Mouse (Mus musculus): Measurements from ENCODE around the gene Tubb5.

Tubb5 gene

GRCm38 (mm10) chr17:35825109-35825850 is 12.8 kb downstream of the Tubb5 start:
- DNase-seq (ENCODE audit: low read depth): no peak

DNA sequence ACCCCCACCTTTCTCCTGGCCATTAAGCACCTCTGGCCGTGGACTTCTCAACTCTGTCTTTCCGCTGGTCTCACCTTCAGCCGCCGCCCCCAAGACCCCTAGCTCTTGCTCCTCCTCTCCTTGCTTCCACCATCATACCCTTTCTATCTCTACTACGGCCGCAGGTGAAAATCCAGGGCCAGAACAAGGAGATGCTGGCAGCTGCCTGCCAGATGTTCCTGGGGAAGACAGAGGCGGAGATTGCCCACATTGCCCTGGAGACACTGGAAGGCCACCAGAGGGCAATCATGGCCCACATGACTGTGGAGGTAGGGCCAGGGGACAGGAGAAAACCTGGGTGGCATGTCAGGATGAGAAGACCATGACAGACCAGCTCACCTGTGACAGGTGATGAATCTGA is 13.7 kb downstream of the Tubb5 start:
- DNase-seq (ENCODE audit: low read depth): peak; percentile 39

DNA sequence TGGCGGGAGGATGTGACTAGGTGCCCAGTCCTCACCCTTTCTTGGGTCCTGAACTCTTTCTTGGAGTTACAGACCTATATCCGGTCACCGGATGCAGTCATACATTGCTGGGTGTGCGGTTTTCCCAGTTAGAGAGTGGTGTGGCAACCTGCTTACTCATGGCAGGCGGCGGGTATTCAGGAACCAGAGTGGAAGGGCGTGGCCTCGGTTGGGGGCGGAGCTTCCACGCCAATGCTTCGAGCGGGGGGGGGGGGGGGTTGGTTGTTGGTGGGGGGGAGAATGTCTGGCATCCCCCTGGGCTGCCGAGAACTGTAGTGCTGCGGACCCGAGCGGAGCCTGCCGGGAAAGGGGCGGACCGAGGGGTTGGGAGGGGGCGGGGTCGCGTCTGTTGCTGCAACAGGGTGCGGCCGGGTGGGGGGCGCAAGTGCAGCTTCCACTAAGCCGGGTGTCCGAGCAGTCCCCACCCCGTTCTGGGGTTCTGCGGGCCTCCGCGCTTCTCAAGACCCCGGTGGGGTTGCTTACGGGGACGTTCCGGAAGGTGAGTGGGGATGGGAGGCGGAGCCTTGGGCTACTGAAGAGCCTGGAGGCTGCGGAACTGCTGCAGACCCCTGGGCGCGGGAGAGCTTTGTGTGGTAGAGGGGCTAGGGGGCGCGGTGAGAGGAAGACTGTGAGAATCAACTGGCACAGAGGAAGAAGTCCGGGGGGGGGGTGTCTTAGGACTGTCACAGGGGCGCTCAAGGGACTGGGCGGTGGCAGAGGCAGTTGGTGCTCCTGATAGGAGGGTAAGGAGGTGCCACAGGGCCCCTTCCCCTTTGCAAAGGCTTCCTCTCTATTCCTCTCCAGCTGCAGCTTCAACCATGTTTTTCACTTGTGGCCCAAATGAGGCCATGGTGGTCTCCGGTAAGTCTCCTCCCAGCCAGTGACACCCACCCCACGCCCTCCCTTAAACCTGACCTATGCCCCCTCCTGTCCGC is 14.9 kb downstream of the Tubb5 start, which contains the start of gene Flot1:
Flot1 (plus strand) TSS at position 267 of the 974 bp plus-strand sequence.
- peak; percentile 98 for DNase-seq (ENCODE audit: low read depth)

GRCm38 (mm10) chr17:35822564-35822963 is 15.5 kb downstream of the Tubb5 start:
- no peak for DNase-seq (ENCODE audit: low read depth)

DNA sequence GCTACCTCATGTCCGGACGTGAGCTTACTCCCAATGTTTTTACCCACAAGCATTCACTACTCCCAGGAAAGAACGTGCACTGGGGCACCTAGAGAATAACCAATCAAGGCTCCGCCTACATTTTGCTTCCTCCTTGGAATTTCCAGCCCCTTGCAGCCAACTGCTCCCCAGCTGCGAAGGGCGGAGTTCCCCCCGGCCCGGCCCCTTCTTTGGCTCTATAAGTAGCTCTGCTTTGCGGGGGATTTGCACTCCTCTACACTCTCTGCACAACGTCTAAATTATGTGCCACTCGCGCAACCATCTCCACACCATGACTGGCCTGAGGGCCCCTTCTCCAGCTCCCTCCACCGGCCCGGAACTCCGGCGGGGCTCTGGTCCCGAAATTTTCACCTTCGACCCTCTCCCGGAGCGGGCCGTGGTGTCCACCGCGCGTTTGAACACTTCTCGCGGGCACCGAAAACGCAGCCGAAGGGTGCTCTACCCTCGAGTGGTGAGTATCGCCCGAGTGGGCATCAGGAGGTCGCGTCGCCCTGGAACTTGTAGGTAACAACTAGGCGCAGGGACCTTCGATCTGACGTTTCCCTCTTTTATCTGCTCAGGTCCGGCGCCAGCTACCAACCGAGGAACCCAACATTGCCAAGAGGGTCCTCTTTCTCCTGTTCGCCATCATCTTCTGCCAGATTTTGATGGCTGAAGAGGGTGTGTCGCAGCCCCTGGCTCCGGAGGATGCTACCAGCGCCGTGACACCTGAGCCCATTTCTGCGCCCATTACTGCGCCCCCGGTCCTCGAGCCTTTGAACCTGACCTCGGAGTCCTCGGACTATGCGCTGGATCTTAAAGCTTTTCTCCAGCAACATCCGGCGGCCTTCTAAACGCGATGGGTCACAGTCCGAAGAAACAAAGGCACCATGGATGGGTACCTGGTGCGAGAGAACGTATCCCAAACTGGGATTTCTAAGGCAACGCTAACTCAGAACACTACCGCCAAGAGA is 16.4 kb downstream of the Tubb5 start, which contains the start of gene Ier3:
Ier3 (plus strand) TSS at position 246 of the 992 bp plus-strand sequence.
- peak; percentile 96 for DNase-seq (ENCODE audit: low read depth)

- no peak for DNase-seq (ENCODE audit: low read depth)
Observed at GRCm38 (mm10) chr17:35820111-35820510, 18.0 kb downstream of the Tubb5 start.

DNA sequence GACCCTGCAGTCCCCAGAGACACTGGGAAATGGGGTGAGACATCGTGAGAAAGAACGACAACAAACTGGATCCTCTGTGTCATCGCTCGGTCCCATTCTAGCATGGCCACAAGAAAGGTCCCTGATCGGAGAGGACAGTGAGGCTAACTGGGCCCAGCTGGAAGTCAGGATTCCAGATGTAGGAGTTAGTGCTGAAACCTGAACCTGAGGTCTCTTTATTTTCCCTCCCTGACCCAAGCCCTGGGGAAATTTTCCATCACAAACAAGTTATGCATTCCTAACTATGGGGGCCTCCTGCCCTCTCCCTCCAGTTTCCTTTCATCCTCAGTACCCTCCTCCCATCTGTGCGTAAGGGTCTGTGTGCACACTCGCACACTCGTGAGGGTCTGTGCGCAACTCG is 20.9 kb downstream of the Tubb5 start:
- DNase-seq (ENCODE audit: low read depth): peak; percentile 27

DNA sequence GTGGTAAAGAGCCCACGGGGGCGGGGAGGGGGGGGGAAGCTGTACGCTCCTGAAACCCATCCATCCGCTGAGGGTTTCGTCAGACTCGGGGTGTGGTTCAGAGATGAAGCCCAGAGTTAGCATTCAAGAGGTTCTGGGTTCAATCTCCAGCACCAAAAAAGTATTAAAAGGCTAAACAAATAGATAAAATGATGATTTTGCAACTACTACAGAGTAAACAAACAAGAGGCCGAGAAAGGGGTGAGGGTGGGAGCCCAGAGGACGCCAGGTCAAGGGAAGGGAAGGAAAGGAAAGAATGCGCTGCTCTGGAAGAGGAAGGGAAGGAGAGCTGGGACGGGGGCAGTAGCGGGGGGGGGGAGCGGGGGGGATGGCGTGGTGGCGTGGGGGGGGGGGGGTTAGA is 21.4 kb downstream of the Tubb5 start:
- peak; percentile 22 for DNase-seq (ENCODE audit: low read depth)

- no peak for DNase-seq (ENCODE audit: low read depth)
Observed at GRCm38 (mm10) chr17:35815836-35816235, 22.3 kb downstream of the Tubb5 start.

GRCm38 (mm10) chr17:35814678-35815077 is 23.4 kb downstream of the Tubb5 start:
- DNase-seq (ENCODE audit: low read depth): peak; percentile 49

- no peak for DNase-seq (ENCODE audit: low read depth)
Observed at GRCm38 (mm10) chr17:35813653-35814052, 24.5 kb downstream of the Tubb5 start.

DNA sequence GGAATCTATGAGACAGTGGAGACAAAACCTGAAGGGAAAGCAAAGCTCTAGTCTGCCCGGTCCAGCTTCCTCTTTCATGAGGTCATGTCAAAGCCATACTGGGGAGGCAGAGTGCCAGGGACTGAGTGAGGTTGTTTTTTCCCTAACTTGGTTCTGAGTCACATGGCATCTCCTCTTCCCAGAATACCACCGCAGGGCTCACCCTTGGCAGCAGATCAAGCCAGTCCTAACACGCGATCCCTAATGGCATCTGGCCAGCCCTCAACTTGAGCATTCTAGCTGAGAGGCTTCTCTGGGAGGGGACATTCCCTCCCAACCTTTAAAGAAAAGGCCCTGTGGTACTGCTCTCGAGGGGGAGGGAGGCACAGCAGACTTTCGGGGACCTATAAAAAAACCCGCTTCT is 24.9 kb downstream of the Tubb5 start:
- peak; percentile 100 for DNase-seq (ENCODE audit: low read depth)

DNA sequence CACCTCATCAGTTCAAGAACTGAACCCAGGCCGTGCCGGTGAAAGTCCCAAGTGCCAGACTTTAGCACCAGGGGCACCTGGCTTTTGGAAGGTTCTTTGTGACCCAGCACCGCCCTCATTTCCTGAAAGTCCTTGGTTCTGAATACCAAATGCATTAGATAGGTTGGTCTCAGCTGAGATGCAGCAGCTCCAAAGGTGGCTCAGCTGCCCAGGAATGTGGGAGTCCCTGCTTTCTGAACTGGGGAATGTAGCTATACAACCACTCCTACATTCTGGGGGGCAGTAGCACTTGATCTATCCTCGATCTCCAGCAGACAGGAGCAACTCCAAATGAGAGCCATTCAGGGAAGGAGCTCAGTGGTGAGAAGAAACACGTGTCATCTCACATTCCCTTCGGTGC is 25.4 kb downstream of the Tubb5 start:
- no peak for DNase-seq (ENCODE audit: low read depth)

GRCm38 (mm10) chr17:35812307-35812706 is 25.8 kb downstream of the Tubb5 start:
- DNase-seq (ENCODE audit: low read depth): no peak

DNA sequence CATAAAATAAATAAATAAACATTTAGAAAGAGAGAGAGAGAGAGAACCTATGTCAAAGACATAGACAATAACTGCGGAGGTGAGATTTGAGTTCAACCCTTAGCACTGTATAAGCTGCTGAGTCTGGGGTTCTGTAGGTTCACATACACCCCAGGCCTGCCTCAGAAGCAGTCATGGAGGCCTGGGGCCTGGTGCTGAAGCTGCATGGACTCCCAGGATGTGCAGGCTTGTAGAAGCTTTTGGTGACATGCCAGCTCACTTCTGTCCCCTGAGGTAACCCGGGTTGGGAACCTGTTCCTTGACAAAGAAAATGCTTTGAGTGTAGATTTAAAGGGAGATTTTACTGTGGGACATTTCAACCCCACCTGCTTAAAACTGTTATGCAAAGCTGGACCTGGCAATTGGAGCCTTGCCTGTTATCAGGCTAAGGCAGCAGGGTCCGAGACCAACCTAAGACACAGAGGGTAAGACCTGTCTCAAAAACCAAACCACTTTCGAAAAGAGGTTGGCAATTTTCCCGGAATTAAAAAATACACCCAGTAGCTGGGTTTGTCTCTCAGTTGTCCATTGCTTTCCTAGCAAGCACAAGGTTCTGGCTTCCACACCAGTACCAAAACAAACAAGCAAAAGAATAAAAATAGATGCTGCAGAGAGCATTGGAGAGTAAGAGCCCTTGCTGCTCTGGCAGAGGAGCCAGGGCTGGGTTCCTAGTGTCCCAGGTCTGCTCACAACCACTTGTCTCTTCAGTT is 27.0 kb downstream of the Tubb5 start:
- no peak for DNase-seq (ENCODE audit: low read depth)

GRCm38 (mm10) chr17:35809395-35809794 is 28.7 kb downstream of the Tubb5 start:
- no peak for DNase-seq (ENCODE audit: low read depth)

GRCm38 (mm10) chr17:35808073-35808472 is 30.0 kb downstream of the Tubb5 start:
- DNase-seq (ENCODE audit: low read depth): no peak

- no peak for DNase-seq (ENCODE audit: low read depth)
Observed at GRCm38 (mm10) chr17:35803858-35804399, 34.2 kb downstream of the Tubb5 start.

- DNase-seq (ENCODE audit: low read depth): peak; percentile 73
Observed at GRCm38 (mm10) chr17:35803020-35803419, 35.1 kb downstream of the Tubb5 start.

- DNase-seq (ENCODE audit: low read depth): no peak
Observed at GRCm38 (mm10) chr17:35800905-35801304, 37.2 kb downstream of the Tubb5 start.

DNA sequence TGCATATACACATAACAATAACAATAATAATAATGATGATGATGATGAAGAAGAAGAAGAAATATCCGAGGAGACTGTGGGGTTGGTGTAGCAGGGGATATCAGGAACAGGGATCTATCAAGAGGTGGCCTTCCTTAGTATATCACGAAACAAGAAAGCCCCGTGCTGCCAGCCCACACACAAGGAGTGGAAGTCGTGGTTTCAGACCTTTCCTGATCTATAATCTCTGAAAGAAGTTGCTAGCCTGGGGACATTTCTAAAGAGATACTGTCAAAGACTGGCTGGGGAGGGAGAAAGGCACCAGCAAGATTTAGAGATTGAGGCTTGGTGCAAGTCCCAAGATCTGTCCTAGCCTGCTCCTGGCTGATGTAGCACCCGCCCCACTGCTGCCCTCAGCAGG is 41.3 kb downstream of the Tubb5 start:
- DNase-seq (ENCODE audit: low read depth): no peak

Measured in NIH3T3 (cell line).